Mouse (Mus musculus) stomach, postnatal 0 days (tissue): ENCODE results near the gene Tmf1. TPM values are rescaled to one million over a fixed set of nuclear protein-coding genes. Genes with fewer than 3 reads are reported as not detected.
A peak's percentile ranks its signal among the peaks of the same experiment; 100 is the strongest.

Experiments used
- ATAC-seq: fragments of 200-750 bp; cut with Nextera tagmentation; 2 replicates; pipeline ENCODE4 v1.8.0; 2017; ENCODE audit not compliant: low FRiP score, low TSS enrichment
- DNase-seq: peaks from one replicate; pipeline ENCODE4 v3.0.0-alpha.2; 2016; ENCODE audit warnings: low spot score
- H3K27ac ChIP-seq: fragments of 300-500 bp; sonication (generic); replicated peaks from 2 replicates; pipeline ENCODE4 v1.5.1; 2014; ENCODE audit warnings: mild to moderate bottlenecking, control low read depth
- H3K27me3 ChIP-seq: fragments of 300-500 bp; sonication (generic); 2 replicates; pipeline ENCODE4 v1.6.1; 2014; ENCODE audit warnings: low read length; ENCODE audit not compliant: control insufficient read depth, insufficient read depth
- H3K36me3 ChIP-seq: fragments of 300-500 bp; sonication (generic); 2 replicates; pipeline ENCODE4 v1.6.1; 2014; ENCODE audit warnings: low read length, mixed read lengths; ENCODE audit not compliant: control insufficient read depth, insufficient read depth
- H3K4me1 ChIP-seq: fragments of 300-500 bp; sonication (generic); replicated peaks from 2 replicates; pipeline ENCODE4 v1.6.1; 2014; ENCODE audit warnings: antibody characterized with exemption; ENCODE audit not compliant: control insufficient read depth, insufficient read depth
- H3K4me2 ChIP-seq: fragments of 300-500 bp; sonication (generic); replicated peaks from 2 replicates; pipeline ENCODE4 v1.6.1; 2014; ENCODE audit warnings: low read depth, mild to moderate bottlenecking, control low read depth, moderate library complexity
- H3K4me3 ChIP-seq: fragments of 300-500 bp; sonication (generic); 2 replicates; pipeline ENCODE4 v1.5.1; 2014; ENCODE audit warnings: low read depth, low read length, control low read depth
- H3K9ac ChIP-seq: fragments of 300-500 bp; sonication (generic); 2 replicates; pipeline ENCODE4 v1.6.1; 2014; ENCODE audit warnings: mild to moderate bottlenecking, low read length, control low read depth, mixed read lengths
- H3K9me3 ChIP-seq: fragments of 300-500 bp; sonication (generic); 2 replicates; pipeline ENCODE4 v1.6.1; 2016; ENCODE audit warnings: low read length; ENCODE audit not compliant: control insufficient read depth
- CTCF ChIP-seq: IDR thresholded peaks from 2 replicates; pipeline ENCODE4 v1.5.1; 2016; ENCODE audit warnings: antibody characterized with exemption, low read depth, mild to moderate bottlenecking, moderate library complexity
- EP300 ChIP-seq: optimal IDR thresholded peaks from 2 replicates; pipeline ENCODE3; 2016; ENCODE audit warnings: antibody characterized with exemption
- WGBS: fragments of 180-500 bp; shearing (Covaris S2); extraction: QIAGEN DNeasy Blood & Tissue Kit; methylation state at CpG from one replicate; pipeline ENCODE4 v1.1.7; 2014; 5-methylcytosine and 5-hydroxymethylcytosine counted together
- polyA plus RNA-seq: library from polyadenylated mRNA; unstranded; fragments of >200 nt; fragmentation: Nextera tagmentation; extraction: Ambion mirVana; gene quantifications from 2 replicates; pipeline ENCODE4 v1.2.1, GENCODE M21; 2015

Tmf1 gene
- polyA plus RNA-seq, 1 experiment from 2014 or later, result 34.3 TPM

DNA sequence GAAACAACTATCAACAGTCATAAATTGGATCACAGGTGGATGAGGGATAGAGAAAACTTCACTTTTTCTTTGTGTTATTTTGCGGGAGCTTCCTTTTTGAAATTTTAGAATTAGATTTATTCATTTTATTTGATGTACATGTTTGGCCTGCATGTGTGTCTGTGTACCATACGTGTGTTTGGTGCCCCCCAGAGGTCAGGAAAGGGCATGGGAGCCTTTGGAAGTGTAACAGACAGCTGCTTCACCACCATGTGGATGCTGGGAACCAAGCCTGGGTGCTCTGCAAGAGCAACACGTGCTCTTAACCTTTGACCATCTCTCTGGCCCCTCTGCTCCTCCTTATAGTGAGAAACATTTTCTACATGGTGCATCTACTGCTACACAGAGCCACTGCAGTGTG is 64.1 kb downstream of the Tmf1 start:
- H3K36me3 ChIP-seq, result peaks cover 6% of the 10 kb centered on the region; the same call in 1 of the 2 replicates
- H3K4me1 ChIP-seq, result no peaks in the 10 kb centered on the region
- no peak overlapping the region for H3K4me3 ChIP-seq
- H3K4me2 ChIP-seq, result no peak overlapping the region
- H3K27ac ChIP-seq, result no peak overlapping the region
- ATAC-seq (no peak), DNase-seq (no peak)
- 66% methylated on average over 3 of the region's 3 CpGs for WGBS
- H3K9ac ChIP-seq, result no peak overlapping the region
- TF ChIP-seq CTCF, result peak; percentile 21; the same call in 1 of the 2 replicates
- TF ChIP-seq EP300, result no peak
- H3K27me3 ChIP-seq, result no peaks in the 10 kb centered on the region
- H3K9me3 ChIP-seq, result no peaks in the 10 kb centered on the region

DNA sequence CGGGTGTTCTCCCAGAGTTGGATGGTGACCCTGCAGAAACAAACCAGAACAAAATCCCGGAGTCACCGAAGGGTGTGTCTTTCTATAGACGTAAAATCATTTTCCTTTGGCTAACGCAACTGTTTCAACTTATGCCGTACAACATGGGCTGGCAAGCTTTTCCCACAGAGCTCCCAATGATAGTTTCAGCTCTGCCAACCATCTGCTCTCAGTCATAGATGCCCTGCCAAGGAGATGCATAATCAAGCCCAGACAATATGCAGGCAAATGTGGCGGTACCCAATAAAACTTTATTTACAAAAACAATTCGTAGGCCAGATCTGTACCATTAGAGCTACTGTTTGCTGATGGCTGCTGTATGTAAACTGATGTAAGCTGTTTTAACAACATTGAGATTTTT is 66.7 kb downstream of the Tmf1 start:
- H3K4me2 ChIP-seq, result no peak overlapping the region

DNA sequence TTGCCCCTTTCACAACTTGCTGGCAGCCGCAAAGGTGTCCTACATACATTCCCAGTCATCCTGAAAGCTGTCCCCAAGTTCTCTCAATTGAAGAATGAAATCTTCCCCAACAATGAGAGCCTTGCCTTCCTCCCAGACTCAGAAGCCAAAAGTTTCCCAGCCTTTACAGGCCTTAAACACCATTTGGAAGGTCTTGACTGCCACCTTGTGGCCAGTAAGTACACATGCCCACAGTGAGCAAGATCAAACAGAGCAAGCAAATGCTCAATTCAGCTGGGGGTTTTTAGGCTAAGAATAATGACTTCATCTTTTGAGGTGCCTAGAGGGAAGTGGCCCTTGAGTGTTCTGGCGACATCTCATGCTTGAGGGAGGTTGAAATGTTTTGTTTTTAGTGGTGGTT is 72.1 kb downstream of the Tmf1 start:
- ATAC-seq (peak; percentile 64; the same call in 1 of the 2 replicates), DNase-seq (peak; percentile 45)
- H3K27ac ChIP-seq, result no peak overlapping the region
- no peak overlapping the region for H3K4me3 ChIP-seq
- no peaks in the 10 kb centered on the region for H3K4me1 ChIP-seq
- 31% methylated on average over 2 of the region's 2 CpGs for WGBS
- no peaks in the 10 kb centered on the region for H3K27me3 ChIP-seq
- no peaks in the 10 kb centered on the region for H3K9me3 ChIP-seq
- no peak overlapping the region for H3K4me2 ChIP-seq
- H3K36me3 ChIP-seq, result peaks cover 2% of the 10 kb centered on the region; the same call in 1 of the 2 replicates
- no peak overlapping the region for H3K9ac ChIP-seq
- peak; percentile 93 for TF ChIP-seq CTCF
- TF ChIP-seq EP300, result no peak

More for the DNA sequence above, 66.7 kb downstream of the Tmf1 start:
- WGBS, result 86% methylated on average over 8 of the region's 8 CpGs
- no peak overlapping the region for H3K27ac ChIP-seq
- DNase-seq (no peak), ATAC-seq (no peak)
- H3K36me3 ChIP-seq, result peaks cover 6% of the 10 kb centered on the region; the same call in 1 of the 2 replicates
- H3K9me3 ChIP-seq, result no peaks in the 10 kb centered on the region
- H3K27me3 ChIP-seq, result no peaks in the 10 kb centered on the region
- no peaks in the 10 kb centered on the region for H3K4me1 ChIP-seq
- H3K4me3 ChIP-seq, result no peak overlapping the region
- H3K9ac ChIP-seq, result no peak overlapping the region
- TF ChIP-seq EP300 (no peak), CTCF (no peak)

DNA sequence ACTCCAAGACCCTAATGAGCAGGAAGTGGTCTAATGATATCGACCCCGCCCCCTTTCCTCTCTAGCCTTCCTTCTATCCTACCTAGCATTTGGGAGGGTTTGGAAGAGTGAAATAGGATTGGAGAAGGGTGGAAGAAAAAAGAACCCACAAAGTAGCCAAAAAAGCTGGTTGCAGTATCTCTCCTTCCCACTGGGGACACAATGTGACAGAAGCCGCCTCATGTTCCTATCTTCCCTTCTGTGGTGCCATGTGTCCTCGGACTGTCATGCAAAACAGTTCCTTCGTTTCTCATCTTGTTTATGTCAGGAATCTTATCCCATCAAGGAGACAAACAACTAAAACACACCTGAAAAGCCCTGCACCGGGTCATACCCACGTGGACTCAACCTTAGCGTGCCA is 72.8 kb downstream of the Tmf1 start:
- no peak for TF ChIP-seq EP300
- TF ChIP-seq CTCF, result no peak
- H3K27ac ChIP-seq, result no peak overlapping the region
- no peaks in the 10 kb centered on the region for H3K4me1 ChIP-seq
- 81% methylated on average over 8 of the region's 8 CpGs for WGBS
- H3K4me3 ChIP-seq, result no peak overlapping the region
- H3K9me3 ChIP-seq, result no peaks in the 10 kb centered on the region
- H3K9ac ChIP-seq, result no peak overlapping the region
- ATAC-seq (no peak), DNase-seq (no peak)
- H3K4me2 ChIP-seq, result no peak overlapping the region
- H3K36me3 ChIP-seq, result no peaks in the 10 kb centered on the region; the same call in 1 of the 2 replicates
- H3K27me3 ChIP-seq, result 0 out of 2 replicates have a peak, but pooled peaks cover 2% of the 10 kb centered on the region

DNA sequence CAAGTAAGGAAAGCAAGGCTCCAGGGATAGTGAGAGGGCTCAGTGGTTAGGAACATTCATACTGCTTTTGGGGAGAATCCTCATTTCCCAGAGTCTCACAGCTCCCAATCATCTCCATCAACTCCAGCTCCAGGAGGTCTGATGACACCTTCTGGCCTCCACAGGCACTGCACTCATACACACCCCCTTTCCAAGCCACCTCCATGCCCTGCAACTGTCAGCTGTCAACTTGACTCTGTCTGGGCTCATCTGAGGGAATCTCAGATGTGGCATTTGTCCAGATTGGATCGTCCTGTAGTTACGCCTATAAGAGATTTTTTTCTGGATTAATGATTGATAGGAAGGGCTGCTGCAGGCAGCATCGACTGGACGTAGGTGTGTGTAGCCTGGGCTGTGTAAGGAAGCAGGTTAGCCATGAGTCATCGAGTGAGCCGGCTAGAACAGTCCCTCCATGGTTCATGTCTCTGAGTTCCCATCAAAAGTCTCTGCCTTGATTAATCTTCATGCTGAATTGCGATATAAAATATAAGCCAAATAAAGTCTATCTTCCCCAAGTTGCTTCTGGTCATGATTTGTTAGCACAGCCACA is 74.6 kb downstream of the Tmf1 start:
- no peaks in the 10 kb centered on the region for H3K4me1 ChIP-seq
- no peak overlapping the region for H3K4me2 ChIP-seq
- no peak overlapping the region for H3K9ac ChIP-seq
- H3K4me3 ChIP-seq, result no peak overlapping the region
- TF ChIP-seq EP300 (no peak), CTCF (peak; percentile 71)
- no peaks in the 10 kb centered on the region for H3K36me3 ChIP-seq
- DNase-seq, result peak; percentile 33
- H3K27me3 ChIP-seq, result 0 out of 2 replicates have a peak, but pooled peaks cover 2% of the 10 kb centered on the region
- peak; percentile 82; the same call in 1 of the 2 replicates for ATAC-seq
- H3K27ac ChIP-seq, result no peak overlapping the region
- WGBS, result 65% methylated on average over 7 of the region's 7 CpGs
- H3K9me3 ChIP-seq, result no peaks in the 10 kb centered on the region

Other genes starting within 250 kb of the Tmf1 start
- 0.15 and 0.27 TPM in 2 replicates for gene Fam19a4, start 118.7 kb downstream of the Tmf1 start, polyA plus RNA-seq
- gene Eogt, start 29.9 kb downstream of the Tmf1 start, polyA plus RNA-seq, result 5.0 and 5.1 TPM in 2 replicates
- gene Uba3, start 26.5 kb upstream of the Tmf1 start, polyA plus RNA-seq, result 33.3 and 33.7 TPM in 2 replicates
- 69.0 and 71.2 TPM in 2 replicates for gene Arl6ip5, start 31.6 kb upstream of the Tmf1 start, polyA plus RNA-seq
- 0.16 and 0.27 TPM in 2 replicates for gene Lmod3, start 73.6 kb upstream of the Tmf1 start, polyA plus RNA-seq